Mouse (Mus musculus): ENCODE results near the gene Sec14l4.
"Not testable (repeated sequence)": the region's sequence is repeated elsewhere in the genome, so short reads cannot be mapped to it uniquely, and the experiment has no call there.

Gene Sec14l4

GRCm38 (mm10) chr11:4031126-4031941, at the start of gene Sec14l4:
TSS of gene Sec14l4 (plus strand) at chr11:4031462.
- DNase-seq (ENCODE audit: inconsistent age in 2 of 2, low spot score in 1 of 2), result peak in 1 of 2 experiments; percentile 63

DNA sequence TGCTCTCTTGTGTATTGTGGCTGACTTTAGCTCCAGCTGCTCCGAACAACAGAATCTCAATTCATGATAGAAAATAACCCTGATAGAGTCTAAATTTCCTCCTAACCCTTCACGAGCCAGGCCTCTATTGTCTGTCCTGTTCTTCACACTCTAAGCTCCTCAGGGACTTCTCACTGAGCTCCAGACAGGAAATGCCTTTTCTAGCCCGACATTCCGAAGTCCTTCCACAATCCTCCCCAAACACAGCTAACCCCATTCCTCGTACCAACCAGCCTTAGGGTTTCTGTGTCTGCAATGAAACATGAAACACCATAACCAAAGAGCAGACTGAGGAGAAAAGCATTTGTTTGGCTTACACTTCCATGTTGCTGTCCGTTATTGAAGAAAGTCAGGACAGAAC, 49.7 kb upstream of the Sec14l4 start:
- no peak for DNase-seq (ENCODE audit: inconsistent age in 2 of 2, low spot score in 1 of 2)

- peak in 1 of 2 experiments; percentile 30 for DNase-seq (ENCODE audit: inconsistent age in 2 of 2, low spot score in 1 of 2)
These were observed 48.7 kb upstream of the Sec14l4 start for GRCm38 (mm10) chr11:3982275-3983209.

DNA sequence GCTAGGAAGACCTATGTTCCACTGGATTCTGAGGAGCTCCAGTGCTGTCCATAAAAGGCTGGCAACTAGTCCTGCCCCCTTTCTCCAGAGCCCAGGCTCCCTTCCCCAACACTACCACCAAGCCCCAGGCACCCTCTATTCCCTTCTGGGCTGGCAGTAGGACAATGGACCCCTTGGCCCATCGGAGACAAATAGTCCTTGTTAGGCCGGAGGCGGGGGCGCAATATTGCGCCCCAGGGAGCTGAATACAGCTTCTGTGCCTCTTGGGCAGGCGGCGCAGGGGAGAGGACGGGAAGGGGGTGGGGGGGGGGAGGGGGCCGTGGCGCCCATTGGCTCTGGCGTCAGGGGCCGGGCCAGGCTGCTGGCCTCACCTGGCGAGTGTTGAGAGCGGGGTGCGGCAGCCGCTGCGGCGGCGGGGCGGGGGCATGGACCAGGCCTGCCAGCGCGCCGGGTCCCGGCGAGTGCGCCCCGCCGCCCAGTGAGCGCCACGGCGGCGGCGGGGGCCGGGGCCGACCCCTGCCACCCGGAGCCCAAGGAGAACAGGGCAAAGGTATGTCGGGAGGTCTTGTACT, 47.9 kb upstream of the Sec14l4 start, which contains the start of gene Gal3st1:
Gal3st1 (plus strand) TSS at position 346 of the 572 bp plus-strand sequence.
- DNase-seq (ENCODE audit: inconsistent age in 2 of 2, low spot score in 1 of 2), result no peak

DNA sequence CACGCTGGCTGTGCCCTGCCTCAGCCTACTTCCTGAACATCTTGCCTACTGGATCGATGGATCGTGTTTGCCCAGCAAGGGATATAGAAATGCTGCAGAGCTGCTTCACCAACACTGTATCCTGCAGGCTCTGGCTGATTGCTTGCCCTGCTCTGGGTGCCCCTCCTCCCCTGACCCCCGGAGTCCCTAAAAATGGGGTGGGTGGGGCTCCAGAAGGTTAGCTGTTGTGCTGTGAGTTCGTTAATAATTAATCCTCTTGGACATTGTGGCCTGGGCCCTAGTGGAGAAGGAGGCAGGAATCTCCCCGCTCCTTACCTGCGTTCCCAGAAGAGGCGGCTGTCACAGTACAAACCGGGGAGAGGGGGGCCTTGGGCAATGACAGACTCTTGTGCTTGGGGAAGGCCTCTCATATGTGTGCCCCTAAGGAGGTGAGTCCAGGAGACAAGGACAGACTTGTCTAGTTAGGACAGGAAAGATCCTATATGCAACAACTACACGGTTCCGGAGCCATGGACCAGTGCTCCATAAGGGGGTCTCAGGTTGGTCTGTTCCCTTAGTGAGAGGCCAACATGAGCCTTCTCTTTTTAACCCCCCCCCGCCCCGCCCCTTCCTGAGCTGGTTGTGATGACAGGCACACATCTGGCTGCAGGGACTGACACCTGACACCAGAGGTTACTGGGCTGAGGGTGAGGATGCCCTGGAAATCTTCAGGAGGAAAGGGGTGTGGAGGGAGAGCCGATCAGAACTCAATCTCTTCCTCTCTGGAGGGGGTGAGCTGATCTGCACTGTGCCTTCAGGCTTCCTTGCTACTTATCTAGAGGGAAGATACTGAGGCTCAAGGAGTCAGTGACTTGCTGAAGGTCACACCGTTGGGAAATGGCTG, 47.2 kb upstream of the Sec14l4 start:
- DNase-seq (ENCODE audit: inconsistent age in 2 of 2, low spot score in 1 of 2), result no peak

GRCm38 (mm10) chr11:3989748-3990147, 41.5 kb upstream of the Sec14l4 start:
- no peak for DNase-seq (ENCODE audit: inconsistent age in 2 of 2, low spot score in 1 of 2)

DNA sequence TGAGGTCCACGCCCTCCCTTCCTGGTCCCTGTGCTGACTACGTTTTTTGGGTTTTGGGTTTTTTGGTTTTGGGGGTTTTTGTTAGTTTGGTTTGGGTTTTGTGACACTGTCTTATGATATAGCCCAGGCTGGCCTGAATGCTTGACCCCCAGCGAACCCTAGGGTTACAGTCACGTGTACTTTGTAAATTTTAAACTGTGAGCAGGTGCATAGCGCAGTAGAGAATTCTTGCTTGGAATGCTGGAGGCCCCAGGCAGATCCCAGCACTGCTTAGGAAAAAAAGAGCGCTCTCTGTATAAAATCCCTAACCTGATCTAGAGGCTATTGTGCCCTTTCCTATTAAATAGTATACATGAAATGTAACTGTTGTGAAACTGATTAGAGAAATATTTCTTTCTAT, 38.1 kb upstream of the Sec14l4 start:
- DNase-seq (ENCODE audit: inconsistent age in 2 of 2, low spot score in 1 of 2), result no peak

DNA sequence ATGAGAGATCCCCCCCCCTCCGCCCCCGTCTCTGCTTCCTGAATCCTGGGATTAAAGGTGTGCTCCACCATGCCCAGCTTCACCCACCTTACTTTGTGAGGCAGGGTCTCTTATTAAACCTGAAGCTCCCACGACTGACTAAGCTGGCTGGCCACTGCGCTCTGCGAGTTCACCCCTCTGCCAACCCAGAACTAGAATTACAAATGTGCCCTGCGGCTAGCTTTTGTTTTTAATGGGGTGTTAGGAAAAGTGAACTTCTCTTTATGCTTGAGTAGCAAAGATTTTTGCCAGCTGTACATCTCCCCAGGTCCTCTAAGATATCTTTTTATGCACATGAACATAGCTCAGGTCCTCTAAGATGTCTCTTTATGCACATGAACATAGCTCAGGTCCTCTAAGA, 37.3 kb upstream of the Sec14l4 start:
- no peak for DNase-seq (ENCODE audit: inconsistent age in 2 of 2, low spot score in 1 of 2)

DNA sequence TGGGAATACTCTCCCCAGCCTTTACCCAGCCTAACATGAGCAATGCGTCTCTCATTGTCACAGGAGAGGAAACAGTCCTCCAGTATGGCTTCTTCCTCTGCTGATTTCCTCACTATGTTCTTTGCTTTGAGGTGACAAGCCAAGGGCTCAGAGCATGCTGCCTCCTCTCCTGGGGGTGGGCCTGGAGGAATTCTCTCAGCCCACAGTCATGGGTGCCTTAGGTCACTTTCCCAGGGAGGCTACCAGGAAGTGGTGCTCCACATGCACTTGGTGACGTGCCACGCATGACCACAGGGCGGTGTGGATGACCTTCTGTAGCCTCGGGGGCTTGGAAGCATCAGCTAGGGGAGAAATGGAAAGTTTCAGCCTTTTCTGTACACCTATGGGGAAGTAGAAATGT, 35.8 kb upstream of the Sec14l4 start:
- no peak for DNase-seq (ENCODE audit: inconsistent age in 2 of 2, low spot score in 1 of 2)

DNA sequence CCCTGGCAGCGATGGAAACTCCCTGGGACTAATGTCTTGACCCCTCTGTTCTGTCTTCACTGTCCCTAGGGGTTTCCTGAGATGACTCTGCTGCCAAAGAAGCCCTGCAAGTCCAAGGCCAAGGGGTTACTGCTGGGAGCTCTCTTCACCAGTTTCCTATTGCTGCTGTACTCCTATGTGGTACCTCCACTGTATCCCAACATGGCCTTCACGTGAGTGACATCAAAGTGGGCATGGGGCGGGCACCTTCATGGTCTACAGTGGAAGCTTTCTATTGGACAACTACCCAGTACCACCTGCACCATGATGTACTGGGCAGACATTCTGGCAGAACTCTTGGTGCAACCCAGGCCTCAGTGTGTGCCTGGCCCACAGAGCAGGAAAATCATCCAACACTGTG, 34.4 kb upstream of the Sec14l4 start:
- DNase-seq (ENCODE audit: inconsistent age in 2 of 2, low spot score in 1 of 2), result no peak

DNA sequence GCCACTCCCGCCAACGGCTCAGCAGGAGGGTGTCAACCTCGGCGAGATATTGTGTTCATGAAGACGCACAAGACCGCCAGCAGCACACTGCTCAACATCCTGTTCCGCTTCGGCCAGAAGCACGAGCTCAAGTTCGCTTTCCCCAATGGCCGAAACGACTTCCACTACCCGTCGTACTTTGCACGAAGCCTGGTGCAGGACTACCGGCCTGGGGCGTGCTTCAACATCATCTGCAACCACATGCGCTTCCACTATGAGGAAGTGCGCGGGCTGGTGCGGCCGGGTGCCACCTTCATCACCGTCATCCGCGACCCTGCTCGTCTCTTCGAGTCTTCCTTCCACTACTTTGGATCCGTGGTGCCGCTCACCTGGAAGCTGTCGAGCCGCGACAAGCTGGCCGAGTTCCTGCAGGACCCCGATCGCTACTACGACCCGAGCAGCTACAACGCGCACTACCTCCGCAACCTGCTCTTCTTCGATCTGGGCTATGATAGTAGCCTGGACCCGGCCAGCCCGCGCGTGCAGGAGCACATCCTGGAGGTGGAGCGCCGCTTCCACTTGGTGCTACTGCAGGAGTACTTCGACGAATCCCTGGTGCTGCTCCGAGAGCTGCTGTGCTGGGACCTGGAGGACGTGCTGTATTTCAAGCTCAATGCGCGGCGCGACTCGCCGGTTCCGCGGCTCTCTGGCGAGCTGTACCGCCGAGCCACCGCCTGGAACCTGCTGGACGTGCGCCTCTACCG, 33.1 kb upstream of the Sec14l4 start:
- no peak for DNase-seq (ENCODE audit: inconsistent age in 2 of 2, low spot score in 1 of 2)

- no peak for DNase-seq (ENCODE audit: inconsistent age in 2 of 2, low spot score in 1 of 2)
These were observed 31.7 kb upstream of the Sec14l4 start for GRCm38 (mm10) chr11:3999547-3999946.

DNA sequence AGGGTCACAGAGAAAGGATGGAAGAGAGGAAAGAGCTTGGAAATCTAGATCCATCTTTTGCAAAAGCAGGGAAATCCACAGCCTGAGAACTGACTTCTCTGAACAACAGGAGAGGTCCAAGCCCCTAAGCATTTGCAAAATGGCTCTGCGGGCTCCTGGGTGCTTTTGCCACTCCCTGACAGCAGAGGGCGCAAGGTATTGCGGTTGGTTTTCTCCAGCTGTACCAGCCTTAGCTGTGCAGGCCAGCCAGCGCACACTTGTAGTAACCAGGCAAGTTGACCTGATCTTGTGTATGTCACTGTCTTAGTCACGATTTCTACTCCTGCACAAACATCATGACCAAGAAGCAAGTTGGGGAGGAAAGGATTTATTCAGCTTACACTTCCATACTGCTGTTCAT, 29.7 kb upstream of the Sec14l4 start:
- peak; percentile 55 to 90 for DNase-seq (ENCODE audit: inconsistent age in 2 of 2, low spot score in 1 of 2)

GRCm38 (mm10) chr11:4005220-4005805, 25.9 kb upstream of the Sec14l4 start:
- no peak for DNase-seq (ENCODE audit: inconsistent age in 2 of 2, low spot score in 1 of 2)

DNA sequence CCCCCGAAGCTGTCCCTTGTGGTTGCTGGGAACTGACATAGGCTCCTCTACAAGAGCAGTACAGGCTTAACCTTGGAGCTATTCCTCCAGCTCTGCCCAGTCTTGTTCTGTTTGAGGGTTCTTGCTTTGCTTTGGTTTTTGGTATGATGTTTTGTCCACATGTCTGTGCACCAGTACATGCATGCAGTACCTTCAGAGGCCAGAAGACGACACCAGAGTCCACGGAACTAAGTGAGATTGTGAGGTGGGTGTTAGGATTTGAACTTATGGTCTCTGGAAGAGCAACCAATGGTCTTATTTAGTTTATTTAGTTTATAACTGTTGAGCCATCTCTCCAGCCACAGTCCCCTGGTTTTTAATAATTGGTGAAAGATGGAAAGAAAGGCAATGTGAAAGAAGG, 24.8 kb upstream of the Sec14l4 start:
- DNase-seq (ENCODE audit: inconsistent age in 2 of 2, low spot score in 1 of 2), result no peak

- no peak for DNase-seq (ENCODE audit: inconsistent age in 2 of 2, low spot score in 1 of 2)
These were observed 18.6 kb upstream of the Sec14l4 start for GRCm38 (mm10) chr11:4012616-4013015.

DNA sequence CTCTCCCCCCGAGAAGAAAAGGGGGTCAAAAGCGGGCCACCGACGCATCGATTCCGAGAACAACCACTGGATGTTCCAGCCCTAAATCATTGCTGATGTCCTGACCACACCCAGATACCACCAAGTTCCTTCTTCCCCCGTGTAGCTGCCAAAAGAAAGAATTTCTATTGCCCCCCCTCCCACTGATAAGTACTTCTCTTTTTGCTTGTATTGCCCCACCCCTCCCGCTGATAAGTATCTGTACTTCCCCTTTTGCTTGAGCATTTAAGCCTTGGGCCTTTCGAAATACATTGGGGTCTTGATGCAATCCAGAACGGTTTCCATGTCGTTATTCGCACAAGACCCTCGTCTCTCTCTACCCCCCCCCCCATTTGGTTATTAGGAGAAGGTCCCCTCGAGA, 15.5 kb upstream of the Sec14l4 start:
- DNase-seq (ENCODE audit: inconsistent age in 2 of 2, low spot score in 1 of 2), result not testable (repeated sequence)

- DNase-seq (ENCODE audit: inconsistent age in 2 of 2, low spot score in 1 of 2), result not testable (repeated sequence)
These were observed 9.2 kb upstream of the Sec14l4 start for GRCm38 (mm10) chr11:4022111-4022510.

DNA sequence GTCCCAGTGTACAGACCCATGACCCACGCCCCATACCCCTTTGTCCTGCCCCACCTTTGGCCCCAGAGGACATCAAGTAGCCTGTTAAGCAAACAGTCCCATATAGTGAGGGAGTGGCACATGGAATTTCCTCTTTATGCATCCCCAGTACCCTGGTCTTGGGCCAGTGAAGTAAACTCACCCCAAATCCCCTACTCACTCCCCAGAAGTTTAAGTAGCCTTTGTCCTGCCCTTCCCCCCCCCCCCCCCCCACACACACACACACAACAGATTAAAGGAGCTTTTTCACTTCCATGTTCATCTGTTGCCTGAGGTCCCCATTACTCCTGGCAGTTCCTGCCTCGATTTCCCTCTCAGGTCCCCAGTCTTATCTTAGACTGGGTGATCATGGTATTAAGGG, 7.9 kb upstream of the Sec14l4 start:
- no peak for DNase-seq (ENCODE audit: inconsistent age in 2 of 2, low spot score in 1 of 2)
